Mouse (Mus musculus): Measurements from ENCODE around the gene Gm27029. TPM values are rescaled to one million over a fixed set of nuclear protein-coding genes. Genes with fewer than 3 reads are reported as not detected.
A peak's percentile ranks its signal among the peaks of the same experiment; 100 is the strongest.
"Not testable (repeated sequence)": the region's sequence is repeated elsewhere in the genome, so short reads cannot be mapped to it uniquely, and the experiment has no call there.

The Gm27029 gene
- total RNA-seq, 2 experiments from 2014 or later, result 2.7 to 4.7 TPM

GRCm38 (mm10) chr11:101424925-101425813 lies 573 bp upstream of the Gm27029 start, which contains the start of the genes Rundc1 and Ptges3l:
Gene Rundc1, plus strand, starts transcription at chr11:101425085.
Gene Ptges3l, minus strand, starts transcription at chr11:101425333.
- peak; percentile 99 for DNase-seq (ENCODE audit: low spot score in 2 of 2)

- no peak for DNase-seq (ENCODE audit: low spot score in 2 of 2)
Measured at GRCm38 (mm10) chr11:101420148-101420547, 4.4 kb downstream of the Gm27029 start.

- DNase-seq (ENCODE audit: low spot score in 2 of 2), result no peak
Measured at GRCm38 (mm10) chr11:101419610-101420009, 5.0 kb downstream of the Gm27029 start.

- no peak for DNase-seq (ENCODE audit: low spot score in 2 of 2)
Measured at GRCm38 (mm10) chr11:101418991-101419390, 5.6 kb downstream of the Gm27029 start.

- DNase-seq (ENCODE audit: low spot score in 2 of 2), result peak; percentile 95 to 97
Measured at GRCm38 (mm10) chr11:101417101-101417855, 7.3 kb downstream of the Gm27029 start, which contains the start of gene Aarsd1. Gene Aarsd1, minus strand, starts transcription at chr11:101417615.

- DNase-seq (ENCODE audit: low spot score in 2 of 2), result no peak
Measured at GRCm38 (mm10) chr11:101416433-101417100, 8.0 kb downstream of the Gm27029 start.

- DNase-seq (ENCODE audit: low spot score in 2 of 2), result no peak
Measured at GRCm38 (mm10) chr11:101415306-101415705, 9.3 kb downstream of the Gm27029 start.

GRCm38 (mm10) chr11:101395110-101395509 lies 29.5 kb downstream of the Gm27029 start:
- peak; percentile 65 to 67 for DNase-seq (ENCODE audit: low spot score in 2 of 2)

GRCm38 (mm10) chr11:101381817-101382216 lies 42.8 kb downstream of the Gm27029 start:
- no peak for DNase-seq (ENCODE audit: low spot score in 2 of 2)

GRCm38 (mm10) chr11:101378926-101379325 lies 45.7 kb downstream of the Gm27029 start:
- no peak for DNase-seq (ENCODE audit: low spot score in 2 of 2)

GRCm38 (mm10) chr11:101378196-101378595 lies 46.4 kb downstream of the Gm27029 start:
- not testable (repeated sequence) for DNase-seq (ENCODE audit: low spot score in 2 of 2)

GRCm38 (mm10) chr11:101374421-101374938 lies 50.1 kb downstream of the Gm27029 start:
- DNase-seq (ENCODE audit: low spot score in 2 of 2), result no peak

- no peak for DNase-seq (ENCODE audit: low spot score in 2 of 2)
Measured at GRCm38 (mm10) chr11:101370141-101370540, 54.5 kb downstream of the Gm27029 start.

GRCm38 (mm10) chr11:101367326-101367935 lies 57.2 kb downstream of the Gm27029 start, which contains the start of gene G6pc:
Gene G6pc, plus strand, starts transcription at chr11:101367561.
- no peak for DNase-seq (ENCODE audit: low spot score in 2 of 2)

- no peak for DNase-seq (ENCODE audit: low spot score in 2 of 2)
Measured at GRCm38 (mm10) chr11:101364531-101364931, 60.1 kb downstream of the Gm27029 start.

- DNase-seq (ENCODE audit: low spot score in 2 of 2), result no peak
Measured at GRCm38 (mm10) chr11:101360651-101361113, 63.9 kb downstream of the Gm27029 start.

GRCm38 (mm10) chr11:101359776-101360175 lies 64.8 kb downstream of the Gm27029 start:
- DNase-seq (ENCODE audit: low spot score in 2 of 2), result no peak

GRCm38 (mm10) chr11:101357505-101358182 lies 67.0 kb downstream of the Gm27029 start:
- no peak for DNase-seq (ENCODE audit: low spot score in 2 of 2)
